Mouse (Mus musculus) brain, embryonic 18.5 days (tissue): ENCODE measurements at regions not wholly inside any gene's neighbourhood (a gene's known extent, or its start where the extent isn't known, plus 50 kb on each side); places are given as distances from the start of the nearest gene placed in this dataset.
"Not testable (repeated sequence)": the region's sequence is repeated elsewhere in the genome, so short reads cannot be mapped to it uniquely, and the experiment has no call there.

Experiments
- DNase-seq: peaks from one replicate; pipeline ENCODE4 v3.0.0-alpha.2; 2012; ENCODE audit warnings: low read depth, low spot score

DNA sequence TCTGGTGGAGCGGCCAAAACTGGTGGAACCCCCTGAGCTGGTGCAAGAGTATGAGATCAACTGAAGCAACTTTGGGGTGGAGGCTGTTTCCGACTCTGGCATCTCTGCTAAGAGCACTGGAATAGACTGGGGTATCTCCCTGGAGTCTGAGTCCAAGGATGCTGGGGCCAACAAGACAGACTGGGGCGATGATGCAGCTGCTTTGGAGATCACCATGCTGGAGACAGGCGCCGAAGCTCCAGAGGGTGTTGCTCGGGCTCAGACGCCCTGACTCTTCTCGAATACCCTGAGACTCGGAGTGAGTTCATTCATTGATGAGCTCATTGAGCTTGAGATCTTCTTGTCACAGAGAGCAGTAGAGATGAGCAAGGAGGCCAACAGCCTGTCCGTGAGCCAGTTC lies 194.6 kb upstream of the Hsf2 start:
- DNase-seq = no peak

GRCm38 (mm10) chr10:57313799-57314198 lies 172.4 kb upstream of the Hsf2 start:
- no peak for DNase-seq

DNA sequence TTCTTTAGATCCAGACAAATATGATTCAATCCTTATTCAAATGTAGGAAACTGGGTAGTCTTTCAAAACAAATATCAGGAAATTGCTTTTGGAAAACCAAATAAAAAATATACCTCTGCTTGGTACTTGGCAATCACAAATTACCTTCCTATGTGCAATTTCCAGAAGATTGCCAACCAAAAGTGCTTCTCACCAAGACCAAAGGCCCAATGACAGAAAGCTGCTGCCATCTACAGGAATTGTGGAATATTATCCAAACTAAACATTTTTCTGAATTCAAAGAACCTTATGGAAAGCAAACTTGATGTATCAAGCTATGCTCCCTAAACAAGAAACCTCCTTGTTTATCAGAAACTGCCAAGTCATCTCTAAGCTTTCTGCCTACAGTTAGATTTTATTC lies 169.1 kb upstream of the Hsf2 start:
- DNase-seq = peak; percentile 34

GRCm38 (mm10) chr10:57319171-57319570 lies 167.0 kb upstream of the Hsf2 start:
- no peak for DNase-seq

- peak; percentile 22 for DNase-seq
Measured at GRCm38 (mm10) chr10:57322717-57323424, 163.3 kb upstream of the Hsf2 start.

DNA sequence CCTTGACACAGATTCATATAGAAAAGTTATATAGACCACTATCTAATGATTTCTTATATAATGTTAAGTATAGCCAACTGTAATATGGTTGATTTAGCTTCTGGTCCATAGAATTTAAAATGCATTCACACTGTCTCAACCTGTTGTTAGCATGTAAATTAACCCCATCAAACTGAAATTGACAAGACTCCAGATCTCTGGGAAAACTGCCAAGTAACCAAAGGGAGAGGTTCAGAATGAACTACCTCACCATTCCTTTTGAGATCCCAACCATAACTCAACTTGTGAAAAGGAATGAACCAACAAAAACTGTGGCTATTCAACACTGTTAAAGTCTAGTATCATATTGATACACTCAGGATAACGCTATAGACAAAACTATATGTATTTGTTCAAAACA lies 162.0 kb upstream of the Hsf2 start:
- no peak for DNase-seq

GRCm38 (mm10) chr10:57362781-57363180 lies 123.4 kb upstream of the Hsf2 start:
- not testable (repeated sequence) for DNase-seq
